In the genomic region with DNA sequence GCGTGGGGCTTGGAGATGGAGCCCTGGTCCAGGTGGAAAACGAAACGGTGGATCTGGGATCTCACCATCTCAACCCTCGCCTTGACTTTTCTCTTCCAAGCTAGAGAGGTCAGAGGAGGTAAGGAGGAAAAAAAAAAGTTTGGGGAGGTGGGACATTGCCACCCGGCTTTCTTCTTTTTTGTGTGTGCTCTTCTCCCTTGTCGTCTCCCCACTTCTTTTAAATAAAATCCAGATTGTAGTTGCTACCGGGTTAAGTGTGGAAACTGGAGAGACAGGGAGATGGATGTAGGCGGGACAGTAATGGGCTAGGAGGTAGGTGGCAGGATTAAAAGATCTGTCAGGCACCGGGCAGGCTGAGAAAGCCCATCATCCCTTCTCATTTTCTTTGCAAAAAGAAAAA, we compare ENCODE assay signal across 8 mouse cellular contexts. TPM values are rescaled to one million over a fixed set of nuclear protein-coding genes. Genes with fewer than 3 reads are reported as not detected.
DNase-seq lines count a peak whose midpoint lies in the region; ATAC-seq and TF ChIP-seq lines count a peak whose summit lies in the region.

No protein-coding gene starts in this region.

- H3K9me3 ChIP-seq in heart, postnatal 0 days (replicated peaks; ENCODE audit: control insufficient read depth, low read length): no peaks in the 10 kb centered on the region
- no peaks in the 10 kb centered on the region for H3K9me3 ChIP-seq in embryonic facial prominence, embryonic 12.5 days
- H3K9me3 ChIP-seq in hindbrain, embryonic 15.5 days: no peaks in the 10 kb centered on the region
- no peaks in the 10 kb centered on the region for H3K9me3 ChIP-seq in midbrain, embryonic 15.5 days

- no peak overlapping the region for H3K27ac ChIP-seq in heart, postnatal 0 days (ENCODE audit: low read depth)
- H3K27ac ChIP-seq in embryonic facial prominence, embryonic 12.5 days: peak overlapping the region; percentile 87; the same call in 1 of the 2 replicates
- no peak overlapping the region for H3K27ac ChIP-seq in hindbrain, embryonic 15.5 days (replicated peaks)
- H3K27ac ChIP-seq in midbrain, embryonic 15.5 days: 0 out of 2 replicates have a peak overlapping the region, but pooled peaks have one; percentile 18

- peak overlapping the region; percentile 68 for H3K4me3 ChIP-seq in heart, postnatal 0 days (ENCODE audit: low read depth, low read length)
- H3K4me3 ChIP-seq in embryonic facial prominence, embryonic 12.5 days: peak overlapping the region; percentile 49
- H3K4me3 ChIP-seq in hindbrain, embryonic 15.5 days: peak overlapping the region; percentile 60
- peak overlapping the region; percentile 79 for H3K4me3 ChIP-seq in midbrain, embryonic 15.5 days

- no peak for TF ChIP-seq CTCF in heart, postnatal 0 days (IDR thresholded peaks at IDR 0.05; ENCODE audit: low read depth)

- 1% methylated on average over 9 of the region's 9 CpGs for WGBS in heart, postnatal 0 days
- WGBS in embryonic facial prominence, embryonic 12.5 days: under 1% methylated on average over 9 of the region's 9 CpGs
- under 1% methylated on average over 9 of the region's 9 CpGs for WGBS in hindbrain, embryonic 15.5 days
- WGBS in midbrain, embryonic 15.5 days: under 1% methylated on average over 9 of the region's 9 CpGs

- no peaks in the 10 kb centered on the region for H3K36me3 ChIP-seq in heart, postnatal 0 days (replicated peaks; ENCODE audit: control insufficient read depth, insufficient read depth, low read length)
- H3K36me3 ChIP-seq in embryonic facial prominence, embryonic 12.5 days: no peaks in the 10 kb centered on the region
- H3K36me3 ChIP-seq in hindbrain, embryonic 15.5 days: no peaks in the 10 kb centered on the region
- no peaks in the 10 kb centered on the region for H3K36me3 ChIP-seq in midbrain, embryonic 15.5 days (replicated peaks)

- no peaks in the 10 kb centered on the region for H3K27me3 ChIP-seq in heart, postnatal 0 days (ENCODE audit: control insufficient read depth, insufficient read depth, low read length)
- no peaks in the 10 kb centered on the region for H3K27me3 ChIP-seq in embryonic facial prominence, embryonic 12.5 days
- H3K27me3 ChIP-seq in hindbrain, embryonic 15.5 days: no peaks in the 10 kb centered on the region
- no peaks in the 10 kb centered on the region for H3K27me3 ChIP-seq in midbrain, embryonic 15.5 days (replicated peaks)

- H3K4me2 ChIP-seq in heart, postnatal 0 days (ENCODE audit: low read depth, low read length): peak overlapping the region; percentile 99
- peak overlapping the region; percentile 73 for H3K4me2 ChIP-seq in embryonic facial prominence, embryonic 12.5 days (replicated peaks)
- peak overlapping the region; percentile 98 for H3K4me2 ChIP-seq in hindbrain, embryonic 15.5 days
- H3K4me2 ChIP-seq in midbrain, embryonic 15.5 days: peak overlapping the region; percentile 97

- DNase-seq in heart, postnatal 0 days (ENCODE audit: low spot score): no peak
- DNase-seq in heart, postnatal 14 days: no peak
- DNase-seq in T-cell, adult 2 months (ENCODE audit: low spot score): no peak
- DNase-seq in yolk sac, embryonic 10.5 days (ENCODE audit: low spot score): no peak
- no peak for DNase-seq in thymus, postnatal 4 days

- intact Hi-C loops in heart, postnatal 14 days (cut with DNase I): loop anchor here (5.0 kb wide), 1 partner anchor 379 kb away; no protein-coding TSS in a partner anchor

- TF ChIP-seq EP300 in heart, postnatal 0 days (IDR thresholded peaks at IDR 0.05; ENCODE audit: low read depth): no peak

- ATAC-seq in heart, postnatal 0 days (ENCODE audit: insufficient read depth, low read depth): no peak
- no peak for ATAC-seq in embryonic facial prominence, embryonic 12.5 days (ENCODE audit: insufficient number of reproducible peaks, insufficient read depth, low FRiP score, low TSS enrichment)
- no peak for ATAC-seq in hindbrain, embryonic 15.5 days (ENCODE audit: low FRiP score, low read depth)
- ATAC-seq in midbrain, embryonic 15.5 days (replicated peaks): no peak

- 0 out of 2 replicates have a peak overlapping the region, but pooled peaks have one; percentile 9 for H3K9ac ChIP-seq in heart, postnatal 0 days (replicated peaks; ENCODE audit: low read depth, low read length)
- peak overlapping the region; percentile 47 for H3K9ac ChIP-seq in embryonic facial prominence, embryonic 12.5 days
- peak overlapping the region; percentile 54 for H3K9ac ChIP-seq in hindbrain, embryonic 15.5 days
- peak overlapping the region; percentile 63 for H3K9ac ChIP-seq in midbrain, embryonic 15.5 days

- 0 out of 2 replicates have a peak, but pooled peaks cover 8% of the 10 kb centered on the region for H3K4me1 ChIP-seq in heart, postnatal 0 days (ENCODE audit: control insufficient read depth, insufficient read depth)
- 0 out of 2 replicates have a peak, but pooled peaks cover 8% of the 10 kb centered on the region for H3K4me1 ChIP-seq in embryonic facial prominence, embryonic 12.5 days
- peaks cover 21% of the 10 kb centered on the region for H3K4me1 ChIP-seq in hindbrain, embryonic 15.5 days (replicated peaks)
- peaks cover 10% of the 10 kb centered on the region; the same call in 1 of the 2 replicates for H3K4me1 ChIP-seq in midbrain, embryonic 15.5 days

RNA-seq across cellular contexts. Expression of gene Col11a1, which starts 0.5 kb away (rescaled TPM):
- 1.4 and 7.1 TPM in 2 replicates for total RNA-seq in heart, postnatal 0 days (2014; rRNA removed; ENCODE audit: low replicate concordance)
- polyA plus RNA-seq in heart, postnatal 0 days (2015; fragmentation: Nextera tagmentation; extraction: Ambion mirVana): 2.4 and 2.5 TPM in 2 replicates
- total RNA-seq in heart, postnatal 14 days (2021): under 1 TPM; 0.22 to 0.65 TPM
- polyA plus RNA-seq in embryonic facial prominence, embryonic 12.5 days (2016; fragmentation: Nextera tagmentation; extraction: Ambion mirVana): 51.6 and 53.9 TPM in 2 replicates
- 13.7 and 15.2 TPM in 2 replicates for polyA plus RNA-seq in hindbrain, embryonic 15.5 days (2015; fragmentation: Nextera tagmentation; extraction: Ambion mirVana)
- polyA plus RNA-seq in midbrain, embryonic 15.5 days (2015; fragmentation: Nextera tagmentation; extraction: Ambion mirVana): 8.8 and 12.5 TPM in 2 replicates

Comparison
In these comparisons a context has a peak if more than half of its experiments do, and no peak if none do; other contexts are left out.
1. H3K27ac ChIP-seq: peak in embryonic facial prominence, embryonic 12.5 days (single experiment) and midbrain, embryonic 15.5 days (single experiment); none in heart, postnatal 0 days (single experiment) and hindbrain, embryonic 15.5 days (single experiment).
2. H3K9ac ChIP-seq: peak in every context shown above with its lines; median percentile 63 in midbrain, embryonic 15.5 days; 54 in hindbrain, embryonic 15.5 days; 47 in embryonic facial prominence, embryonic 12.5 days; 9 in heart, postnatal 0 days.
3. Peak in every context shown above with its lines, with median percentiles within 50 percentile points of each other: H3K4me2 ChIP-seq and H3K4me3 ChIP-seq.